Mouse (Mus musculus): ENCODE data around the gene Sys1.

- no peak for TF ChIP-seq CTCF (IDR thresholded peaks at IDR 0.05; ENCODE audit: extremely low read depth, insufficient read depth, insufficient read length, insufficient replicate concordance)
- no peak for TF ChIP-seq POLR2A (IDR thresholded peaks at IDR 0.05; ENCODE audit: low read depth, low read length)
Measured at GRCm38 (mm10) chr2:164499317-164499716, 42.6 kb downstream of the Sys1 start.

Measured in spleen, adult 2 months (tissue).